Mouse (Mus musculus): ENCODE data around the gene Nphs1.
A peak's percentile ranks its signal among the peaks of the same experiment; 100 is the strongest.
"Not testable (repeated sequence)": the region's sequence is repeated elsewhere in the genome, so short reads cannot be mapped to it uniquely, and the experiment has no call there.

Gene Nphs1

DNA sequence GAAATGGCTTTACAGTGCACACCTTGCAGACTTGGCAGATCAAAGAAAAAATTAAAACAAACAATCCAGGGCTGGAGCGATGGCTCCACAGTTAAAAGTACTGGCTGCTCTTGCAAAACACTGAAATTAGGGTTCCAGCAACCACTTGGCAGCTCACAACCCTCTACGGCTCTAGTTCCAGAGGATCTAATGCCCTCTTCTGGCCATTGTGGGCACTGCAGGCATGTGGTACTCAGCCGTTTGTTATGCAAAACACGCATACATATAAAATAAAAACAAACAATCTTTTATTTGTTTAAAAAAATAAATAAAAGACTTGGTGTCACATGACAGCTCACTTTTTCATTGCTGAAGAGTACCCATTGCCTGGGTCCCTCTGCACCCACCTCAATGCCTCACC, 34.6 kb downstream of the Nphs1 start:
- peak; percentile 72 for DNase-seq (ENCODE audit: low read depth)

DNA sequence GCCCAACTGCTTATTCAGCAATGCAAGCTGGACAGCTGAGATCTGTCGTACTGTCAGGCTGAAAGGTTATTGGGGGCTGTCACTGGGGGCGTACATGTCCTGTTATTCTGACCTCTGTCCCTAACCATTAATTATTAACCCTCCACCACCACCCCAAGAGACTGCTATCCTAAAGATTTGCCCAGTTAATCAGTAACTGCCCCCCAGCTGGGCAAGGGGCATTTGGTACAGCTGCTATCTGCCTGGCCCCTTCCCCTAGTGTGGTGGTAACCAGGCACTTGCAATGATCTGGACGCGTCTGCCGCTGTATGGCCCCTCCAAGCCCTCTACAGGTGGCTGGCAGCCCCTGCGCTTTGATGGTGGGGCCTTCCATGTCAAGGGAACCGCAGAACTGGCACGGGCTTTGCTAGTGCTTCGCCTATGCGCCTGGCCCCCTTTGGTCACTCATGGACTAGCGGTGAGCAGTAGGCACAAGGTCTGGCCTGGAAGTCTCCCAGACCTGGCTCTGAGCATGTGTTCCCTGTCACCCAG, 35.4 kb downstream of the Nphs1 start, which contains the start of gene Prodh2:
Gene Prodh2 (plus strand): TSS at position 222 of the 531 bp plus-strand sequence.
- no peak for DNase-seq (ENCODE audit: low read depth)

- not testable (repeated sequence) for DNase-seq (ENCODE audit: low read depth)
Observed at GRCm38 (mm10) chr7:30495506-30496042, 37.5 kb downstream of the Nphs1 start.

GRCm38 (mm10) chr7:30501159-30501558, 43.0 kb downstream of the Nphs1 start:
- DNase-seq (ENCODE audit: low read depth) = not testable (repeated sequence)

- DNase-seq (ENCODE audit: low read depth) = no peak
Observed at GRCm38 (mm10) chr7:30508061-30508460, 49.9 kb downstream of the Nphs1 start.

- DNase-seq (ENCODE audit: low read depth) = no peak
Observed at GRCm38 (mm10) chr7:30515003-30515760, 57.1 kb downstream of the Nphs1 start.

DNA sequence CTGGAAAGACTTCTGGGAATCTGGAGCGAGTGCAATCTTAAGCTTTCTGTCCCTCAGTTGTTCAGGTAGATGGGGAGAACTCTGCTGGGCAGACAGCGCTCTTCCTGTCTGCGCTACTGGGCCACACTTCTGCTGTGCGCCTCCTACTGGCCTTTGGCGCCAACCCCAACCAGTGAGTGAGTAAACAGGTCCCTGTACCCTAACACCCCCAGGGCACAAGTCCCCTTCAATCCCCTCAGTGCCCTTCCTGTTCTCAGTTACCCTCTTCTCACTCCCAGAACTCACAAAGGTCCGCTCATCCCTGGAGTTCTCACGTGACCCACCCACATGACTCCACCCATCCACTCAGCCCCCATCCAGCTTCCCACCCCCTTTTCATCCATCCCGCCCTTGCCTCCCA, 60.2 kb downstream of the Nphs1 start:
- no peak for DNase-seq (ENCODE audit: low read depth)

DNA sequence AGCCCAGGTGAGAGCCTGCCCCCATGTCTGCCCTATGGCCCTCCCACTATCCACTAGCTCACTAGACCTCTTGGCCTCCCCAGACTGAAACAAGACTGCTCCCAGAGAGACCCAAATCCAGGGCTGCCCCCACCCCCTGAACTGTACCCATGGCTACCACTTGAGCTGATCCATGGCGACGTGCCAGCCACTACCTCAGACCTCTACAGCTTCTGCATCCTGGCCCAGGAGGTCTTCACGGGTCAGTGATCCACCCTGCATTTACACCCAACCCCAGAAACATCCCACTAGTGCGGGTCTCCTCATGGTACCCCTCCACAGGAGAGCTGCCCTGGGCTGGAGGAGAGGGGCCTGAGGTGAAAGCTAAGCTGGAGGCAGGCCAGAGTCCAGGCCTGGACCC, 62.3 kb downstream of the Nphs1 start:
- DNase-seq (ENCODE audit: low read depth) = no peak

- no peak for DNase-seq (ENCODE audit: low read depth)
Observed at GRCm38 (mm10) chr7:30520856-30521255, 62.7 kb downstream of the Nphs1 start.

DNA sequence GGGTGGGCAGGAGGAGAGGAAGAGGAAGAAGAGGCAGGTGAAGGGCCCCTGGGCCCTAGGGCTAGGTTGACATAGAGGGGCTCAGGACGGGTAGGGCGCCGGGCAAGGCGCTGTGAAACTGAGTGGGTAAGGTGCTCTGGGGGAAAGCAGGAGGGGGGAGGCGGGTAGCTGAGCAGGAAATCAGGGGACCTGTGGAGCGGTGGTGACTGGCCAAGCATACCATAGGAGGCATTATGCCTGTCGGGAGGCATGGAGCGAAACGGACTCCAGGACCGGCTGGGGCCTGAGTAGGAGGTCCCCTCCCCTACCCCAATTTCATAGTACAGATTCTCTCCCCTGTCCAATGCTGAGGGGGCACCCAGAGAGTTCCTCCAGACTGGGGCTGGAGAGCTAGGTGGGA, 64.8 kb downstream of the Nphs1 start:
- DNase-seq (ENCODE audit: low read depth) = no peak

GRCm38 (mm10) chr7:30524487-30524886, 66.4 kb downstream of the Nphs1 start:
- no peak for DNase-seq (ENCODE audit: low read depth)

- DNase-seq (ENCODE audit: low read depth) = no peak
Observed at GRCm38 (mm10) chr7:30525954-30526353, 67.8 kb downstream of the Nphs1 start.

GRCm38 (mm10) chr7:30526399-30526798, 68.3 kb downstream of the Nphs1 start:
- DNase-seq (ENCODE audit: low read depth) = no peak

DNA sequence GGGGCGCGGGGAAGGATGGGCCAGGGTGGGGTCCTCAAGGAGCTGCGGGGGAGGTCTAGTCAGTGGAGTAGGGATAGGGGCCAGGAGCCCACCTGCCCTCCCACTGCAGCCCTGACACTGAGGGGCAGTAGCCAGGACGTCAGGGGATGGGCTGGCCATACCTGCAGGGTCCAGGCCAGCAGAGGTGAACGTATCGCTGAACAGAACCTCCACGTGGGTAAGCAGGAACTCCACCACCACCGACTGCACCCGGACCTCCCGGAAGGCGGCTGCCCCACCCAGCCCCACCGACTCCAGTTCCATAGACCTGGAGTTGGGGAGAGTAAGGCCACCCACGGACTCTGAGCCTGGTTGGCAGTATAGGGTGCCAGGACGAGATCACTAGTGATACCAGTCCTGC, 68.9 kb downstream of the Nphs1 start:
- no peak for DNase-seq (ENCODE audit: low read depth)

GRCm38 (mm10) chr7:30531291-30531815, 73.2 kb downstream of the Nphs1 start:
- no peak for DNase-seq (ENCODE audit: low read depth)

DNA sequence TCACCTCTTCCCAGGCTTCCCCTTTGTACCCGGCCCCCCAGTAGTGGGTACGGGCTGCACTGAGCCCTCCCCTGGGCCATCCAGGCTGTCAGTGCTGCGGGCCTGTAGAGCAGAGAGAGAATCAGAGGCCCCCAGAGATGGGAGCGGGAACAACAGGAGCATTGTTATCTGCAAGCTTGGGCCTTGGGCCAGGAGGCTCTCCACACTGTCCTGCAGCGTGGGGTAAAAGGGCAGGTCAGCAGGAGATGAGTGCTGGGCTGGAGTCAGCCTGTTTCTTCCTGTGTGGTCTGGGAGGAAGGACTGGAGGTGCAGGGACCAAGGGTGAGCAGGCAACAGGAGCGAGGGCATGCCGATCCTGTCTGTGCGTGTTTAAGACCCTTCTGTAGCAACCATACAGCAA, 74.8 kb downstream of the Nphs1 start:
- DNase-seq (ENCODE audit: low read depth) = no peak

GRCm38 (mm10) chr7:30533941-30534632, 76.0 kb downstream of the Nphs1 start:
- DNase-seq (ENCODE audit: low read depth) = no peak

DNA sequence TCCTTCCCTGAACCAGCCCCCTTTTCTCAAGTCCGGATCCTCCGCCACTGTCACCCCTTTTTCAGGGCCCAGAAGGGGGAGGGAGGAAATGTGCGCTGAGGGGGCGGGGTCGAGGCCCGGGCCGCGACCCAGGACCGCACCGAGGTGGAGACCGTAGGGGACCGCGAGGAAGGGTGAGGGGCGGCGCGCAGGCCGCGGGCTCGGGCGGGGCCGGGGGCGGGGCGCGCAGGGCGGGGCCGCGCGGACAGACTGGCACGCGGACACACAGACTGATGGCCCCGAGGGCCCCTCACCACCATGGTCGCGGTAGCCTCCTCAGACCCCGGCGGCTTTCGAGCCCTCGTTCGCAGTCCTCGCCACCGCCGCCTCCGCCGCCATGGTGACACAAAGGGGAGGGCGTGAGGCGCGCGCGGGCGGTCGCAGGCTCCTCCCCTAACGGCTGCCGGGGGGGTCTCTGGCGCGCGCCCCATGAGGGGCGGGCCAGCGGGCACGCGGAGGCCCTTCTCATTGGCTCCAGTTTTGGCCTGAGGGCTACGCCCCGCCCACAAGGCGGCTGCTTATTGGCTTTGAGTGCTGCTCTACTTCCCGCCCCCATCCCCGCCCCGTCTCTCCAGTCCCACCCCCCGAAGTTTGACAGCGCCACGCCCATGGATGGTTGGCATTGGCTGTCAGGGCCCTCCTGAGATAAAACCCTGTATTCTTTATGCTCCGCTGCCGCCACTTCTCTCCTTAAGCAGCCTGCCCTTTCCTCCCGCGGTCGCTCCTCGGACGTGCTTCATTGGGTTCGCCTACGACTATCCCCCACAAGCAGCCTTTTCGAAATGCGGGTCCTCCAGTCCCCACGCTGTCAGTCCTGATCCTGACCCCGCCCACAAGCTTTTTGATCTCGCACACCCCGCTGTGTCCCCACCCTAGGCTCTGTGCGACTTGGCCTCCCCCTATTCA, 76.8 kb downstream of the Nphs1 start, which contains the start of gene Arhgap33:
Gene Arhgap33 (minus strand): TSS at position 428 of the 945 bp plus-strand sequence.
- peak; percentile 99 for DNase-seq (ENCODE audit: low read depth)
